Mouse (Mus musculus) spleen, adult 2 months (tissue): ENCODE measurements at regions not wholly inside any gene's neighbourhood (a gene's known extent, or its start where the extent isn't known, plus 50 kb on each side); places are given as distances from the start of the nearest gene placed in this dataset.

ENCODE experiments used
- CTCF ChIP-seq: fragments of 200-500 bp; IDR thresholded peaks from 2 replicates; pipeline ENCODE4 v1.5.1; 2011; ENCODE audit warnings: mild to moderate bottlenecking, inconsistent platforms; ENCODE audit not compliant: insufficient read depth, insufficient read length, insufficient replicate concordance; ENCODE audit errors: extremely low read depth
- POLR2A ChIP-seq: fragments of 200-500 bp; IDR thresholded peaks from 2 replicates; pipeline ENCODE4 v1.6.1; 2011; ENCODE audit warnings: low read depth, low read length, inconsistent platforms

GRCm38 (mm10) chr13:101851329-101851728 lies 83.3 kb upstream of the Pik3r1 start:
- TF ChIP-seq CTCF, result no peak
- TF ChIP-seq POLR2A, result no peak
